Mouse (Mus musculus) adrenal gland, adult (tissue): Measurements from ENCODE around the gene H2-T23.
A peak's percentile ranks its signal among the peaks of the same experiment; 100 is the strongest.
"Not testable (repeated sequence)": the region's sequence is repeated elsewhere in the genome, so short reads cannot be mapped to it uniquely, and the experiment has no call there.

Experiments used
- DNase-seq, 2 experiments: peaks; one replicate each; pipeline ENCODE4 v3.0.0; 2022 to 2023; ENCODE audit warnings: low spot score in 1 of 2; ENCODE audit not compliant: inconsistent age in 2 of 2

Gene H2-T23

GRCm38 (mm10) chr17:36032351-36032875 lies at the start of gene H2-T23:
Gene H2-T23, minus strand, starts transcription at chr17:36032855.
- peak; percentile 71 to 92 for DNase-seq

GRCm38 (mm10) chr17:36081901-36082300 lies 49.2 kb upstream of the H2-T23 start:
- DNase-seq, result not testable (repeated sequence)

GRCm38 (mm10) chr17:36060829-36061228 lies 28.2 kb upstream of the H2-T23 start:
- DNase-seq, result peak; percentile 88 to 96

- DNase-seq, result not testable (repeated sequence)
Observed at GRCm38 (mm10) chr17:36058362-36058761, 25.7 kb upstream of the H2-T23 start, which contains the start of gene Gm11127. Gene Gm11127, minus strand, starts transcription at chr17:36058371.

- DNase-seq, result peak in 1 of 2 experiments; percentile 1
Observed at GRCm38 (mm10) chr17:36057927-36058326, 25.3 kb upstream of the H2-T23 start.

GRCm38 (mm10) chr17:36043286-36043685 lies 10.6 kb upstream of the H2-T23 start:
- DNase-seq, result no peak

- DNase-seq, result peak; percentile 85 to 95
Observed at GRCm38 (mm10) chr17:36042610-36043169, 10.0 kb upstream of the H2-T23 start, which contains the start of the genes H2-T22 and Gm6034. Gene H2-T22, minus strand, starts transcription at chr17:36042747. Gene Gm6034, plus strand, starts transcription at chr17:36042961.

GRCm38 (mm10) chr17:36042055-36042454 lies 9.4 kb upstream of the H2-T23 start:
- DNase-seq, result peak; percentile 48 to 78

GRCm38 (mm10) chr17:36040604-36041003 lies 7.9 kb upstream of the H2-T23 start:
- DNase-seq, result not testable (repeated sequence)

- not testable (repeated sequence) for DNase-seq
Observed at GRCm38 (mm10) chr17:36036126-36036525, 3.5 kb upstream of the H2-T23 start.

GRCm38 (mm10) chr17:36035010-36035638 lies 2.5 kb upstream of the H2-T23 start:
- peak; percentile 71 to 86 for DNase-seq

GRCm38 (mm10) chr17:36034524-36034923 lies 1.9 kb upstream of the H2-T23 start:
- DNase-seq, result not testable (repeated sequence)

GRCm38 (mm10) chr17:36031583-36032331 lies 898 bp downstream of the H2-T23 start:
- peak; percentile 66 to 91 for DNase-seq

- DNase-seq, result peak; percentile 38 to 43
Observed at GRCm38 (mm10) chr17:36030703-36031582, 1.7 kb downstream of the H2-T23 start.

- DNase-seq, result peak in 1 of 2 experiments; percentile 48
Observed at GRCm38 (mm10) chr17:36030046-36030702, 2.5 kb downstream of the H2-T23 start.

- no peak for DNase-seq
Observed at GRCm38 (mm10) chr17:36028879-36029619, 3.6 kb downstream of the H2-T23 start.

GRCm38 (mm10) chr17:36027663-36028062 lies 5.0 kb downstream of the H2-T23 start:
- DNase-seq, result no peak

- no peak for DNase-seq
Observed at GRCm38 (mm10) chr17:36025901-36026300, 6.8 kb downstream of the H2-T23 start.

GRCm38 (mm10) chr17:36025197-36025596 lies 7.5 kb downstream of the H2-T23 start:
- no peak for DNase-seq
